Mouse (Mus musculus) 3T3-L1 (cell line): ENCODE data around the gene Gtf3c5.

ENCODE experiments used
- DNase-seq: peaks from one replicate; pipeline ENCODE4 v3.0.0-alpha.2; 2015; ENCODE audit warnings: low read depth, low spot score

Gene Gtf3c5

GRCm38 (mm10) chr2:28535263-28535540 is 48.3 kb downstream of the Gtf3c5 start:
- no peak for DNase-seq

- DNase-seq = peak; percentile 90
These were observed 48.9 kb downstream of the Gtf3c5 start for GRCm38 (mm10) chr2:28534436-28535262.

GRCm38 (mm10) chr2:28533901-28534435 is 49.6 kb downstream of the Gtf3c5 start:
- DNase-seq = no peak

DNA sequence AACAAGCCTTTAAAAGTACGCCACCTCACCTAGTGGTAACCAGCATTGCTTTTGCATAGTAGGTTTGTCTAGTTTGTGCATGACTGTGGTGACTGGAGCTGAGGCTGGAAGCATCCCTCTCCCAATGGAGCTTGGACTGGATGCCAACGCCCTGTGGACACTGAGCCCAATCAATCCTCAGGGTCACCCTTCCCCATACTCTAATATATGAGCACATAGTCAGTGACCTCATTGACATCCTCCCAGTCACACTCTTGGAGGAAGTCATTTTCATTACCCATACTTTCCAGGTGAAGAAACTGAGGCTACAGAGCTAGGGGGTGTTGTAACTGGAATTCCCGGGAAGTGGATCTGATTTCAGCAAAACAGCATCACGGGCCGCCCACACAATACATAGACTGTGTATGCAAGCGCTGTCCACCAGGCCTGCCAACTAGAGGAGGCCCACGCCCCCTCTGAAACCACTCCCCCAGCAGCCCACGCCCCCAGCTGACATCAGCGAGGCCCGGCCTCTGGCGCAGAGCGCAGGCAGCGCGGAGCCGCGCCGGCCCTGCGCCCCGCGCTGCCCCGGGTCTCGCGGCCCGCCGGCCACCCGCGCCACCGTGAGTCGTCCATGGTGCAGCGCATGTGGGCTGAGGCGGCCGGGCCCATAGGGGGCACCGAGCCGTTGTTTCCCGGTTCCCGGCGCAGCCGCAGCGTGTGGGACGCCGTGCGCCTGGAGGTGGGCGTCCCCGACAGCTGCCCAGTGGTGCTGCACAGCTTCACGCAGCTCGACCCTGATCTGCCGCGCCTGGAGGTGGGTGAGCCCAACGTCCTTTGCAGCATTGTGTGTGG is 50.4 kb downstream of the Gtf3c5 start:
- peak; percentile 93 for DNase-seq

GRCm38 (mm10) chr2:28530311-28530710 is 53.2 kb downstream of the Gtf3c5 start:
- no peak for DNase-seq

- DNase-seq = no peak
These were observed 53.7 kb downstream of the Gtf3c5 start for GRCm38 (mm10) chr2:28529856-28530255.

DNA sequence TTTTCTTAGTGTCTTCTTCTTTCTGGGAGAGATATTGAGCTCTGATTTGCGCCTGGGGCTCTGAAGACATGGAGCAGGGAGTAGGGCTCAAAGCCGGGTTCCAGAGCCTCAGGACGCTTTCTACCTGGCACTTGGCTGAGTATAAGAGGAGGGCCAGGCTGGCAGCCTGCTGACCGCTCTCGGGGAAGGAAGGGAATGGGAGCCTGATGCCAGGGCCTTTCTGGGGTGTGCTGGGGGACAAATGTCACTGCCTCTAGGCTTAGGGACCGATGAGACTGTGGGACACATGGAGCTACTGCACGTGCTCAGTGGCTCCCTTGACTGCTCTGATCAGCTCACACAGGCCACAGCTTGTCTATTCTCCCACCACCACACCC is 55.2 kb downstream of the Gtf3c5 start:
- no peak for DNase-seq

DNA sequence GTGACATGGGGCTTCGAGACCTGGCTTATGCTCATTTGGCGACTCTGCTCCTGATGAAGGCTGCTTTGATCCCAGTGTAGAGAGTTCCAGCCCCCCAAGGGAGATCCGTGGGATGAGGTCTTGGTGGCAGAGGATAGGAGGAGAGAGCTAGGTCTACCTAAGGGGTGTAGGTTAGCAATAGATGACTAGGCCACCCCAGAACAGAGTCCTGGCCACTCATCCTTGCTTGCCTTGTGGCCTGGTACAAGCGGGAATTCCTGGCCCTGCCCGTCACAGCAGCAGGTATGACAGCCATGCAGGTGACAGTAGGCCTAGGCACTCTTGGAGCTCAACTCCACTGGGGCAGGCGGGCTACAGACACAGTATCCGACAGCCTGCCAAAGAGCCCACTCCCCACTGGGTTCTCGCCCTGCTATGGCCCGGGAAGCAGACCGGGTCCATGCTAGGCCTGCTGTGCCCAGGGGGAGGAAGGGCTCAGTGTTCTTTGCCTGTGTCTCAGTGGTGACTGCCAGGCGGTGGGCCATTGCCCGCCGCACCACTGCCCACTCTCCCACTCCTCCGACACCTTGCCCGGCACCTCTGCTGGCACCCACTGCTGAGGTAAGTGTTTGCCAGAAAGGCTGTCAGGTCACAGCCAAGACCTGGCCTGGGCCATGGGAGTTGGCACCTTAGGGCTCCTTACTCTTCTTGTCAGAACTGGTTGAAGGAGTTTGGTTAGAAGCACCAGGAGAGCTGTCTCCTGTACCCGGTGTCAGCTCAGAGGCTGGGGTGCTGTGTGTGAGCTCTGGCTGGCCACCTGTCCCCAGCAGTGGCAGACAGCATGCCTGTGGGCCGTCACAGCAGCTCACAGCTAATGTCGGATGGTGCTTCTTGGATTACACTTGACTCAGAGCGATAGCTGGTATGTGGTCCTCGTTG is 55.9 kb downstream of the Gtf3c5 start:
- no peak for DNase-seq

DNA sequence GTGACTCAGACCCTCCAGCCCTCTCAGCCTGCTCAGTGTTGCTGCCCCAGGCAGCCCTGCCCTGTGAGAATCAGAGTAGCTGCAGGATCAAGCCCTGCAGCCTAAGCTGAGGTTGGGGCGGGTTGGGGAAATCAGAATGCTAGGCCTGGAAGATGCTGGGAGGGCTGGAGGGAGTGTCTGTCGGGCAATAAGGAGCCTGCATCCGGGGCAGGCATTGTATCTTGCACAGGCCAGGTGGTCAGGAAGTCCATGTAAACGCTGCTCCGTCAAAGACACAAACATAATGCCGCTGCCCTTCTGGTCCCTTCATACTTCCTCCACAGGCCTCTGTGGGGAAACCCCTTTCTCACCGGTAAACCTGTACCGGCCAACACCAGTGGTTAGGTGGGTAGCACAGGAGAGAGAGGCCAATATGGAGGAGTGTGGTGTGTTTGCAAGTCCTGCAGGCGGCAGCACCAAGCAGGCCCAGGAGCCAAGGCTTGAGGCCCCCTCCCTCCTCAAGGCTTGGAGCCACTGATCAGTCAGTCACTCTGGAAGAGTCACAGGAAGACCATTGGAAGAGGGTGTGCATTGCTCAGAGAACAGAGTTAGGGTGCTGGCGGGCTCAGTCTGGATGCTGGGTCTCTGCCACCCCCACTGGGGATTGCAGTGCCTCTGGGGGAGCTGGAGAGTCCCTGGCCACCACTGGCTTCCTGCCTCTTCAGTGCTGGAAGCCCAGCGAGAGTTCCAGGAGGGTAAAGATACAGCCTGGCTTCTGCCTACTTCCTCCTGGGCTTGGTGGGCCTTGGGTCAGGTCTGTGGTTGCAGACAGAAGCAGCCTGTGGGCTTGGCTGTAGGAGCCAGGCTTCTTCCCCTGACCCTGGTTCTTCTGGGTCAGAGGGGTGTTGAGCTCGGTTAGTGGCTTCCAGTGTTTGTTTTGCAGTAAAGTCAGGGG is 57.3 kb downstream of the Gtf3c5 start:
- DNase-seq = peak; percentile 66

DNA sequence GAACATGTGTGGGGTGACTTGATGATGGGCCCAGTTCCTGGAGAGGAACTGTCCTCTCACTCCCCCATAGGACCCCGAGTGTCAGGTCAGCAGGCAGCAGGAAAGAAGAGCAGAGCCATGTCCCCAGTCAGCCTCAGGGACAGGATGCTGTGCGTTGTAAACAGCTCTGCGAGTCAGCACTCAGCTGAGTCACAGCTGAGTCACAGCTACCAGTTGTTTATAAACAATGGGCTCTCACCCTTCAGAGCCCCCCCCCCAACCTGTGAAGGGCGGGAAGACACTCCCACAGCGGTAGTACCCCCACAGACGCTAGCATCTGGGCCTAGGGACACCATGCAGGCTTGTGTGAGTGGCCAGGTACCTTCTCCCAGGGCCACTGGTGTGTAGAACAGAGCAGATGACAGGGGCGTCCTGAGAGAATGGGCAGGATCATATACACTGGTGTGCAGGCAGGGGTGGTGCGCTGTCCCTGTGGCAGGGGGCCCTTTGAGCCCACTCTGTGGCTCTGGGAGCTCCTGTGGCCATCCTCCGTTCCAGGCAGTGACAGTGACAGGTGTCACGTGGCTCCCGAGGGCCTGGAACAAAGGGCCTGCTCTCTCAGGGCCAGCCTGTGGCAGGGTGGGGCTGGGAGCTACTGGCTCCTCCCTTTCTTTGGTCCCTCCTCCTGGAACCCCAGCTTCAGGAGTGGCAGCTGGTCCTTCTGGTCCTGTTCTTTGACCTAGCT is 58.2 kb downstream of the Gtf3c5 start:
- peak; percentile 96 for DNase-seq

- DNase-seq = peak; percentile 56
These were observed 59.1 kb downstream of the Gtf3c5 start for GRCm38 (mm10) chr2:28524406-28524805.

DNA sequence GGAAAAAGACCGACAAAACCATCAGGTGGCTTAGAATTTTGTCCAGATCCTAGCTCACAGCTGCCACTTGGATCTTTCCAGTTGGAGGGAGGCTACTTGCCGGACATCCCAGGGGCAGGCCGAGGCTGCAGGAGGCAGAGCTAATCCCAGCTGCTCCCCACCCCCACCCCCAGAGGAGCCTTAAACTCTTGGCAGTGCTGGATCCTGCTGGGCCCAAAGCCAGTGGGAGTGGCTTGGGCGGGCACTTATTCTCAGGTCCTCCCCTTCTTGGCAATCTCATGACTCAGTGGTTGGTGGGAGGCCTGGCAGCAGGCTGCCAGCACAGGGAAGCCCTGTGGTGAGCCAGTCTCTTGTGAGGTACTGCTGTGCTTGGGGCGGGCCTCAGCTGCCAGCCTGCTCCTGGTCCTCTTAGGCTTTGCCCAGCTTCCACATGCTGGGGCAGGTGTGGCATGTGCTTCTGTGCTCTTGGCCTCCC is 59.9 kb downstream of the Gtf3c5 start:
- peak; percentile 94 for DNase-seq

GRCm38 (mm10) chr2:28522166-28522565 is 61.4 kb downstream of the Gtf3c5 start:
- no peak for DNase-seq

GRCm38 (mm10) chr2:28521571-28522151 is 61.9 kb downstream of the Gtf3c5 start:
- no peak for DNase-seq

DNA sequence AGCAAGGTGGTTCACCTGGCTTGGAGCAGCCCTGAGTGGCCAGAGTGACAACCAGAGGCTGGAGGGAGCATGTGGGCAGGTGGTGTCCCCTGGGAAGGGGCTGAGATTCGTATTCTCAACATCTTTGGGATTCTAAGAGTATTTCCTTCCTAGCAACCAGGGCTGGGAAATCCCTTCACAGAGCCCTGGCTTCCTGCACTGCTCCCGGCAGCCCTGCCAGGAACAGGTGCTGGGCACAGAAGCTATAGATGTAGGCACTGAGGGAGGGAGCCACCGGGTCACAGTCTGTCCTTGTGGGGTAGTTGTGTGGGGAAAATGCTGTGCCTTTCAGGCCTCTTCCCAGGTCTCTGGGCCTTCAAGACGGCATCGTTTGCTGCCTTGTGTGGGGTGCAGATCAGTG is 63.0 kb downstream of the Gtf3c5 start:
- DNase-seq = no peak

DNA sequence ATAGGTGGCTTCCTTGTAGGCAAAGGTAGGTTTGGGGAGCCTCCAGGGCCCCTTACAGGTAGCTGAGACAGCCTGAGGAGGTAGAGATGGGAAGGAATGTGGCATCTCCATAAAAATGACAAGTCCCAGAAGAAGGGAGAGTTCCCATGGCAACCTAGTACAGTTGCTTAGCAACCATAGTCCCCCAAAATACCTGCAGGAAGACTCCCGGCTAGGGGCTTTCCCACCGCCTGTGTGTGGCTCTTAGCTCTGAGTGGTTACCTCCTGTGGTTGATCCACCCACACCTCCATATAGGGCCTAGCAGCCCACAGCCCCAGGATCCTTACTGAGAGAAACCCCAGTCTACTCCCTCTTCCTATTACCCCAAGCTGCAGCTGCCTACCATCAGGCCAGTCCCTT is 65.3 kb downstream of the Gtf3c5 start:
- DNase-seq = no peak

GRCm38 (mm10) chr2:28517206-28517909 is 66.2 kb downstream of the Gtf3c5 start:
- peak; percentile 97 for DNase-seq
